ENCODE assay signal across 9 mouse cellular contexts in genomic region chr1:191288762-191289161, GRCm38 (mm10). TPM values are rescaled to one million over a fixed set of nuclear protein-coding genes. Genes with fewer than 3 reads are reported as not detected.
DNase-seq lines count a peak whose midpoint lies in the region; ATAC-seq and TF ChIP-seq lines count a peak whose summit lies in the region.
"Had no signal": no experiment of that assay in that cellular context is flagged by ENCODE, and none has a peak within 500 bp of the region (broad histone marks: within the 10 kb centered on the region; RNA-seq: fewer than 3 reads in every experiment).

No protein-coding gene starts in this region.

- DNase-seq in layer of hippocampus, adult 9-11 months = peak; percentile 32
- DNase-seq in layer of hippocampus, adult 18-20 months (ENCODE audit: low spot score in 2 of 2) = no peak
- DNase-seq in G1E (ENCODE audit: low spot score) = peak; percentile 58
- DNase-seq in brain, embryonic 14.5 days (ENCODE audit: low read depth) = no peak
- DNase-seq in kidney, adult 9 months = peak; percentile 63
- DNase-seq in lung, postnatal 36 days = peak; percentile 87
- DNase-seq in testis, postnatal 14 days (ENCODE audit: low spot score) = peak; percentile 69

- WGBS in forebrain, embryonic 12.5 days = 29% methylated on average over 8 of the region's 8 CpGs

- H3K27me3 ChIP-seq in G1E (ENCODE audit: insufficient read depth, low read length) = peaks cover 27% of the 10 kb centered on the region
- H3K27me3 ChIP-seq in forebrain, embryonic 12.5 days = no peaks in the 10 kb centered on the region

- no peak overlapping the region for H3K4me3 ChIP-seq in G1E (ENCODE audit: low read depth, low read length)
- no peak overlapping the region for H3K4me3 ChIP-seq in forebrain, embryonic 12.5 days (replicated peaks)

- no peaks in the 10 kb centered on the region for H3K9me3 ChIP-seq in G1E (replicated peaks)
- no peaks in the 10 kb centered on the region for H3K9me3 ChIP-seq in forebrain, embryonic 12.5 days

- TF ChIP-seq POLR2A in brain, embryonic 14.5 days (IDR thresholded peaks at IDR 0.05; ENCODE audit: borderline replicate concordance, extremely low read depth, insufficient read depth, insufficient read length, poor library complexity, severe bottlenecking) = no peak

- peaks cover 6% of the 10 kb centered on the region; the same call in 1 of the 2 replicates for H3K4me1 ChIP-seq in G1E (ENCODE audit: insufficient read depth, low read depth, low read length)
- H3K4me1 ChIP-seq in forebrain, embryonic 12.5 days = no peaks in the 10 kb centered on the region

- H3K4me2 ChIP-seq in forebrain, embryonic 12.5 days = no peak overlapping the region

- no peak overlapping the region for H3K9ac ChIP-seq in forebrain, embryonic 12.5 days

- peak; percentile 68 for TF ChIP-seq CTCF in G1E (IDR thresholded peaks at IDR 0.05; ENCODE audit: low read depth, low read length)
- TF ChIP-seq CTCF in brain, embryonic 14.5 days (IDR thresholded peaks at IDR 0.05; ENCODE audit: borderline replicate concordance, extremely low read depth, insufficient read depth, insufficient read length) = peak; percentile 45; the same call in 1 of the 2 replicates

- no peak overlapping the region for H3K27ac ChIP-seq in forebrain, embryonic 12.5 days
- H3K27ac ChIP-seq: macrophage had no signal

- peak; percentile 34; the same call in 1 of the 2 replicates for ATAC-seq in G1E (ENCODE audit: extremely low read depth, insufficient number of reproducible peaks, low FRiP score, poor library complexity, severe bottlenecking)
- ATAC-seq in forebrain, embryonic 12.5 days (ENCODE audit: low FRiP score) = no peak

- H3K36me3 ChIP-seq in G1E (replicated peaks) = no peaks in the 10 kb centered on the region
- H3K36me3 ChIP-seq in forebrain, embryonic 12.5 days (replicated peaks) = no peaks in the 10 kb centered on the region

RNA-seq across cellular contexts. Expression of gene Nenf, which starts 29.2 kb away (rescaled TPM):
- total RNA-seq in layer of hippocampus, adult 18-20 months (2021) = 10 to 100 TPM; 72.9 to 74.4 TPM
- total RNA-seq in G1E (2014; fragmentation: Nextera tagmentation) = 50.9 and 65.1 TPM in 2 replicates
- 24.7 and 34.0 TPM in 2 replicates for total RNA-seq in G1E (2017)
- 52.0 and 60.8 TPM in 2 replicates for polyA plus RNA-seq in G1E (2012)
- polyA plus RNA-seq in brain, embryonic 14.5 days (2012; rRNA removed) = 118 and 133 TPM in 2 replicates
- 50.9 and 61.3 TPM in 2 replicates for polyA plus RNA-seq in forebrain, embryonic 12.5 days (2016; fragmentation: Nextera tagmentation; extraction: Ambion mirVana)

RNA-seq across cellular contexts. Expression of gene Tmem206, which starts 37.0 kb away (rescaled TPM):
- 1 to 10 TPM; 8.4 to 8.6 TPM for total RNA-seq in layer of hippocampus, adult 18-20 months (2021)
- total RNA-seq in G1E (2014; fragmentation: Nextera tagmentation) (18.8 and 22.6 TPM in 2 replicates), G1E (2017) (8.0 and 9.2 TPM in 2 replicates)
- polyA plus RNA-seq in G1E (2012) = 3.4 and 3.7 TPM in 2 replicates
- 30.7 and 35.6 TPM in 2 replicates for polyA plus RNA-seq in brain, embryonic 14.5 days (2012; rRNA removed)
- 36.8 and 39.3 TPM in 2 replicates for polyA plus RNA-seq in forebrain, embryonic 12.5 days (2016; fragmentation: Nextera tagmentation; extraction: Ambion mirVana)

Comparison
In these comparisons a context has a peak if more than half of its experiments do, and no peak if none do; other contexts are left out.
1. DNase-seq: peak in layer of hippocampus, adult 9-11 months (single experiment), G1E (single experiment), kidney, adult 9 months (single experiment), lung, postnatal 36 days (single experiment) and testis, postnatal 14 days (single experiment); none in layer of hippocampus, adult 18-20 months (0 of 2) and brain, embryonic 14.5 days (single experiment).